In genomic region chr3:51483741-51484359, GRCm38 (mm10) we compare ENCODE assay signal across 8 mouse cellular contexts. TPM values are rescaled to one million over a fixed set of nuclear protein-coding genes. Genes with fewer than 3 reads are reported as not detected.
DNase-seq lines count a peak whose midpoint lies in the region; ATAC-seq lines count a peak whose summit lies in the region.

Gene Rab33b (plus strand): TSS chr3:51483920.

- H3K27me3 ChIP-seq in hindbrain, embryonic 15.5 days: no peaks in the 10 kb centered on the region

- H3K9me3 ChIP-seq in hindbrain, embryonic 15.5 days: no peaks in the 10 kb centered on the region

- ATAC-seq in hindbrain, embryonic 15.5 days (ENCODE audit: low FRiP score, low read depth): peak; percentile 97

- H3K27ac ChIP-seq in hindbrain, embryonic 15.5 days (replicated peaks): peak within 1 kb of the TSS; percentile 87

- peak; percentile 98 for DNase-seq in T-cell, adult 2 months (ENCODE audit: low spot score)
- DNase-seq in cerebellum, postnatal 36 days: peak; percentile 98
- peak; percentile 96 to 98 for DNase-seq in frontal cortex, postnatal 36 days (ENCODE audit: low spot score in 2 of 2)
- DNase-seq in left cerebral cortex, adult 11 months (ENCODE audit: low spot score): peak; percentile 95
- peak; percentile 98 to 99 for DNase-seq in lung, postnatal 4 days
- DNase-seq in retina, postnatal 7 days (ENCODE audit: low read depth, low spot score): peak; percentile 91
- peak; percentile 97 for DNase-seq in urinary bladder, adult 2 months (ENCODE audit: low spot score)

- no peaks in the 10 kb centered on the region for H3K36me3 ChIP-seq in hindbrain, embryonic 15.5 days

- peak within 1 kb of the TSS; percentile 82 for H3K9ac ChIP-seq in hindbrain, embryonic 15.5 days

- WGBS in hindbrain, embryonic 15.5 days: under 1% methylated on average over 55 of the region's 70 CpGs

- peak within 1 kb of the TSS; percentile 84 for H3K4me3 ChIP-seq in hindbrain, embryonic 15.5 days

- peaks cover 32% of the 10 kb centered on the region for H3K4me1 ChIP-seq in hindbrain, embryonic 15.5 days (replicated peaks)

- H3K4me2 ChIP-seq in hindbrain, embryonic 15.5 days: peak within 1 kb of the TSS; percentile 79

RNA-seq across cellular contexts. Expression of gene Rab33b, which starts in this region (rescaled TPM):
- 26.7 and 31.5 TPM in 2 replicates for polyA plus RNA-seq in hindbrain, embryonic 15.5 days (2015; fragmentation: Nextera tagmentation; extraction: Ambion mirVana)
- polyA plus RNA-seq in urinary bladder, adult 2 months (2012; rRNA removed): 29.1 and 30.2 TPM in 2 replicates

Comparison
In these comparisons a context has a peak if more than half of its experiments do, and no peak if none do; other contexts are left out.
1. Peak in every context shown above with its lines: DNase-seq, ATAC-seq, H3K4me3 ChIP-seq and H3K27ac ChIP-seq.